Mouse (Mus musculus) myocyte (in vitro differentiated cells): ENCODE measurements around the gene Nxnl1.

Experiments
- E2F4 ChIP-seq: IDR thresholded peaks from one replicate; pipeline ENCODE4 v1.6.1; 2011; ENCODE audit warnings: mild to moderate bottlenecking, control low read depth, moderate library complexity; ENCODE audit not compliant: insufficient read depth
- MAX ChIP-seq: IDR thresholded peaks from one replicate; pipeline ENCODE4 v1.6.1; 2011; ENCODE audit warnings: low read depth, mild to moderate bottlenecking, control low read depth
- MYOG ChIP-seq, 3 experiments: IDR thresholded peaks; one replicate each; pipeline ENCODE4 v1.6.1; 2011; ENCODE audit warnings: control low read depth in 2 of 3, low read depth in 2 of 3, mild to moderate bottlenecking in 2 of 3; ENCODE audit not compliant: insufficient read length in 2 of 3, control insufficient read depth in 1 of 3, insufficient read depth in 1 of 3
- SRF ChIP-seq: IDR thresholded peaks from one replicate; pipeline ENCODE4 v1.6.1; 2011; ENCODE audit warnings: low read depth; ENCODE audit not compliant: control insufficient read depth, insufficient read length
- TCF12 ChIP-seq: IDR thresholded peaks from one replicate; pipeline ENCODE4 v1.6.1; 2011; ENCODE audit warnings: mild to moderate bottlenecking, control low read depth; ENCODE audit not compliant: poor library complexity, insufficient read depth, severe bottlenecking

- TF ChIP-seq E2F4 (no peak), MAX (no peak), TCF12 (no peak), MYOG (IDR thresholded peaks at IDR 0.05; ENCODE audit: control insufficient read depth in 1 of 3, insufficient read depth in 1 of 3, insufficient read length in 2 of 3, low read depth in 2 of 3) (no peak), SRF (no peak)
Observed at GRCm38 (mm10) chr8:71527162-71527870, 39.1 kb downstream of the Nxnl1 start.
